Mouse (Mus musculus) kidney, embryonic 16.5 days (tissue): ENCODE results near the gene Nfkb2. TPM values are rescaled to one million over a fixed set of nuclear protein-coding genes. Genes with fewer than 3 reads are reported as not detected.

Source experiments
- ATAC-seq: fragments of 200-750 bp; cut with Nextera tagmentation; 2 replicates; pipeline ENCODE4 v1.8.0; 2017; ENCODE audit warnings: moderate TSS enrichment; ENCODE audit not compliant: low FRiP score, low TSS enrichment
- H3K27ac ChIP-seq: fragments of 300-500 bp; sonication (generic); 2 replicates; pipeline ENCODE4 v1.5.1; 2014; ENCODE audit warnings: low read length
- H3K27me3 ChIP-seq: fragments of 300-500 bp; sonication (generic); 2 replicates; pipeline ENCODE4 v1.6.1; 2014; ENCODE audit warnings: low read length, control low read depth, mixed read lengths; ENCODE audit not compliant: insufficient read depth
- H3K36me3 ChIP-seq: fragments of 300-500 bp; sonication (generic); 2 replicates; pipeline ENCODE4 v1.6.1; 2014; ENCODE audit warnings: low read length, control low read depth, mixed read lengths; ENCODE audit not compliant: insufficient read depth
- H3K4me1 ChIP-seq: fragments of 300-500 bp; sonication (generic); 2 replicates; pipeline ENCODE4 v1.6.1; 2014; ENCODE audit warnings: low read length, control low read depth, mixed read lengths; ENCODE audit not compliant: insufficient read depth
- H3K4me2 ChIP-seq: fragments of 300-500 bp; sonication (generic); replicated peaks from 2 replicates; pipeline ENCODE4 v1.6.1; 2014; ENCODE audit warnings: low read depth, low read length
- H3K4me3 ChIP-seq: fragments of 300-500 bp; sonication (generic); 2 replicates; pipeline ENCODE4 v1.5.1; 2014; ENCODE audit warnings: mild to moderate bottlenecking, low read length
- H3K9ac ChIP-seq: fragments of 300-500 bp; sonication (generic); replicated peaks from 2 replicates; pipeline ENCODE4 v1.6.1; 2014; ENCODE audit warnings: low read length
- H3K9me3 ChIP-seq: fragments of 300-500 bp; sonication (generic); 2 replicates; pipeline ENCODE4 v1.6.1; 2016; ENCODE audit warnings: low read length, control low read depth
- WGBS: fragments of 180-500 bp; shearing (Covaris S2); extraction: QIAGEN DNeasy Blood & Tissue Kit; methylation state at CpG from one replicate; pipeline ENCODE4 v1.1.7; 2014; 5-methylcytosine and 5-hydroxymethylcytosine counted together
- microRNA counts: library from miRNA; unstranded; fragments of <30 nt; microRNA quantifications from one replicate; lab custom pipeline; 2016
- microRNA-seq: library from miRNA; unstranded; fragments of <30 nt; microRNA quantifications from one replicate; pipeline ENCODE4, GENCODE M21; 2016
- polyA plus RNA-seq: library from polyadenylated mRNA; unstranded; fragments of >200 nt; fragmentation: Nextera tagmentation; extraction: Ambion mirVana; gene quantifications from 2 replicates; pipeline ENCODE4 v1.2.1, GENCODE M21; 2015

Nfkb2 gene
- polyA plus RNA-seq, 1 experiment from 2014 or later: 11.5 TPM

DNA sequence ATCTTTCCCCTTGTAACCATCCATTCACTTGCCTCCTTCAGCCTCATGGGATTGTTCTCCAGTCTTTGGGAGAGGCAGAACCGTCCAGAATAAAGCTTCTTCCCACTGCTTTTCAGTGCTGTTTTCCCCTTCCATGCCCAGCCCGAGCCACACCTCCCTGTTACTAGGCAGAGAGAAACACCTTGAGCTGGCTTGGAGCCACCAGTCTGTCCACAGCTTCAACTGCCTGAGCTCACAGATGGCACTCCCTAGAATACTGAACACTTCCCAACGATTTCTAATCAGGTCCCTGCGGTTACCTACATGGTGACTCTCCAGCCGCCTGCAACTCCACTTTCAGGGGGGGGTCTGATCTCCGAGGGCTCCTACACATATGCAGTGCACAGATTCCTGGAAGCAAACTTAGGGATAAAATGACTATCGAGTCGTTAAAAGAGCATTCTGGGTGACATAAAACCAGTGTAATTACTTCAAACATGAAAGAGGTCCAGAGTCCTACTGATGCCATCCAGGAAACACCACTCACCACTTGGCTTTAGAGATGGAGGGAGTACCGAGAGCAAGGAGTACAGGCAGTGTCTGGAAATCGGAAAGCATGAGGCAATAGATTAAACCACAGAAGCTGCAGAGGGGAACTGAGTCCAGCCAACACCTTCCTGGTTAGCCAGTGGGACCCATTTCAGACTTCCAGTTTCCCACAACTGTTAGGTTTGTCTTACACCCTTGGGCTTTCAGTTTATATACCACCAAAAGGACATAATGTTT, 46.2 kb downstream of the Nfkb2 start, which contains the start of gene 2310034G01Rik:
2310034G01Rik (minus strand) TSS at position 135 of the 765 bp plus-strand sequence.
- H3K4me1 ChIP-seq: peaks cover 17% of the 10 kb centered on the region
- no peak for ATAC-seq
- H3K9me3 ChIP-seq: no peaks in the 10 kb centered on the region
- H3K4me2 ChIP-seq: peak within 1 kb of the TSS; percentile 96
- H3K9ac ChIP-seq: peak within 1 kb of the TSS; percentile 86
- H3K4me3 ChIP-seq: peak within 1 kb of the TSS; percentile 72
- H3K27me3 ChIP-seq: peaks cover under 1% of the 10 kb centered on the region; the same call in 1 of the 2 replicates
- H3K36me3 ChIP-seq: no peaks in the 10 kb centered on the region
- peak within 1 kb of the TSS; percentile 77; the same call in 1 of the 2 replicates for H3K27ac ChIP-seq
- 59% methylated on average over 10 of the region's 10 CpGs for WGBS

GRCm38 (mm10) chr19:46356701-46357138, 52.6 kb downstream of the Nfkb2 start:
- H3K27ac ChIP-seq: no peak overlapping the region
- H3K27me3 ChIP-seq: peaks cover 6% of the 10 kb centered on the region; the same call in 1 of the 2 replicates
- WGBS: under 1% methylated on average over 28 of the region's 29 CpGs
- no peaks in the 10 kb centered on the region for H3K9me3 ChIP-seq
- peak overlapping the region; percentile 90 for H3K4me2 ChIP-seq
- H3K4me3 ChIP-seq: peak overlapping the region; percentile 60
- ATAC-seq: peak; percentile 86
- no peaks in the 10 kb centered on the region for H3K36me3 ChIP-seq
- H3K4me1 ChIP-seq: peaks cover 13% of the 10 kb centered on the region
- H3K9ac ChIP-seq: peak overlapping the region; percentile 74

GRCm38 (mm10) chr19:46357344-46358280, 53.5 kb downstream of the Nfkb2 start:
- H3K4me1 ChIP-seq: peaks cover 13% of the 10 kb centered on the region
- H3K4me3 ChIP-seq: peak overlapping the region; percentile 60
- peak overlapping the region; percentile 3; the same call in 1 of the 2 replicates for H3K27ac ChIP-seq
- H3K9me3 ChIP-seq: no peaks in the 10 kb centered on the region
- peak; percentile 68 for ATAC-seq
- H3K9ac ChIP-seq: peak overlapping the region; percentile 74
- WGBS: 13% methylated on average over 25 of the region's 25 CpGs
- H3K36me3 ChIP-seq: no peaks in the 10 kb centered on the region
- H3K27me3 ChIP-seq: peaks cover 6% of the 10 kb centered on the region; the same call in 1 of the 2 replicates
- H3K4me2 ChIP-seq: peak overlapping the region; percentile 90

DNA sequence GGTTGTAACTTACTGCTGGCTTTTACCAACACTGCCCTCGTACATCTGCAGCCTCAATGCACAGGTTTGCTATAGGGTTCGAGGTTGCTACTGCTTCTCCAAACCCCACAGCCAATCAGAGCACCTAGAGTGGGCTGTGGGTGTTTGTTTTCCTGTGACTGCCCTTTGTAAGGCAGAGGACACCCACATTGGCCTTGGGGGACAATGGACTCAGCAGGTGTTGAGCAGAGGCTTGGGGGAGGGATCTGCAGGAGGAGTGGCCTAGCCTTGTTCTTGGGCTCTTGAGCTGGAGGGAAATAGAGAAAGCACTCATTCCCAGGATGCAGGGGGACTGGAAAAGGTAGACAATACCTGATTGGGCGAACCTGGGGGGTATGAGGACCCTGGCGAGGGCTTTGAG, 54.3 kb downstream of the Nfkb2 start:
- Histone ChIP-seq H3K36me3 (no peaks in the 10 kb centered on the region), H3K4me2 (peak overlapping the region; percentile 90), H3K4me3 (no peak overlapping the region), H3K9me3 (no peaks in the 10 kb centered on the region), H3K27me3 (peaks cover 6% of the 10 kb centered on the region; the same call in 1 of the 2 replicates), H3K4me1 (peaks cover 13% of the 10 kb centered on the region), H3K27ac (peak overlapping the region; percentile 3; the same call in 1 of the 2 replicates), H3K9ac (no peak overlapping the region)
- no peak for ATAC-seq
- 62% methylated on average over 4 of the region's 4 CpGs for WGBS

MicroRNAs within 50 kb of the gene (microRNA counts, 519-probe panel; counts per million panel counts)
- 2,069 counts per million, percentile 53 among the panel's probes with 10 or more counts for microRNA mmu-miR-146b (lab: Ali Mortazavi, UCI)

Small RNA genes lying within 50 kb of the gene (microRNA-seq; reads per million reads assigned to microRNA genes)
- not detected for gene Mir146b

Other genes starting within 250 kb of the Nfkb2 start
- gene Nolc1, start 228.5 kb upstream of the Nfkb2 start, polyA plus RNA-seq: 85.7 and 93.2 TPM in 2 replicates
- gene Elovl3, start 172.4 kb upstream of the Nfkb2 start, polyA plus RNA-seq: not detected in 2 replicates
- 0.26 TPM in 1 of 2 replicates, not detected in the other for gene Pitx3, start 156.0 kb upstream of the Nfkb2 start, polyA plus RNA-seq
- gene Gbf1, start 151.8 kb upstream of the Nfkb2 start, polyA plus RNA-seq: 40.5 and 43.0 TPM in 2 replicates
- gene Psd, start 22.8 kb downstream of the Nfkb2 start, polyA plus RNA-seq: 4.5 and 5.4 TPM in 2 replicates
- 22.4 and 26.0 TPM in 2 replicates for gene Fbxl15, start 23.9 kb downstream of the Nfkb2 start, polyA plus RNA-seq
- gene Cuedc2, start 34.4 kb downstream of the Nfkb2 start, polyA plus RNA-seq: 188 and 198 TPM in 2 replicates
- gene Mfsd13a, start 36.8 kb downstream of the Nfkb2 start, polyA plus RNA-seq: 14.7 and 16.9 TPM in 2 replicates
- gene 2310034G01Rik, start 46.0 kb downstream of the Nfkb2 start, polyA plus RNA-seq: 2.5 and 2.6 TPM in 2 replicates
- gene Actr1a, start 91.4 kb downstream of the Nfkb2 start, polyA plus RNA-seq: 143 and 144 TPM in 2 replicates
- 50.7 and 54.0 TPM in 2 replicates for gene Sufu, start 92.6 kb downstream of the Nfkb2 start, polyA plus RNA-seq
- 22.2 and 26.0 TPM in 2 replicates for gene Trim8, start 197.4 kb downstream of the Nfkb2 start, polyA plus RNA-seq